Mouse (Mus musculus): ENCODE results near the gene Cybrd1. TPM values are rescaled to one million over a fixed set of nuclear protein-coding genes. Genes with fewer than 3 reads are reported as not detected.

Gene Cybrd1
- 1.5 TPM for polyA plus RNA-seq (2014; fragmentation: Illumina TruSeq; extraction: RNeasy Lipid Tissue Mini Kit (QIAGEN cat#74804); ENCODE audit: low read depth, low replicate concordance)

GRCm38 (mm10) chr2:71117797-71118708 lies at the start of gene Cybrd1:
Gene Cybrd1, plus strand, starts transcription at chr2:71117923.

Other genes with a start within 250 kb of the Cybrd1 start
- gene Dcaf17, start 62.6 kb upstream of the Cybrd1 start, polyA plus RNA-seq (2014; fragmentation: Illumina TruSeq; extraction: RNeasy Lipid Tissue Mini Kit (QIAGEN cat#74804); ENCODE audit: low read depth, low replicate concordance), result 8.3 TPM
- gene Mettl8, start 62.3 kb upstream of the Cybrd1 start, polyA plus RNA-seq (2014; fragmentation: Illumina TruSeq; extraction: RNeasy Lipid Tissue Mini Kit (QIAGEN cat#74804); ENCODE audit: low read depth, low replicate concordance), result 14.1 TPM
- 88.3 TPM for gene Dync1i2, start 93.8 kb downstream of the Cybrd1 start, polyA plus RNA-seq (2014; fragmentation: Illumina TruSeq; extraction: RNeasy Lipid Tissue Mini Kit (QIAGEN cat#74804); ENCODE audit: low read depth, low replicate concordance)
- gene Slc25a12, start 249.8 kb downstream of the Cybrd1 start, polyA plus RNA-seq (2014; fragmentation: Illumina TruSeq; extraction: RNeasy Lipid Tissue Mini Kit (QIAGEN cat#74804); ENCODE audit: low read depth, low replicate concordance), result 19.9 TPM